Mouse (Mus musculus) liver, embryonic 13.5 days (tissue): ENCODE data around the gene Ptov1. TPM values are rescaled to one million over a fixed set of nuclear protein-coding genes. Genes with fewer than 3 reads are reported as not detected.

Experiments
- microRNA counts: library from miRNA; unstranded; fragments of <30 nt; microRNA quantifications from one replicate; lab custom pipeline; 2016
- microRNA-seq: library from miRNA; unstranded; fragments of <30 nt; microRNA quantifications from one replicate; pipeline ENCODE4, GENCODE M21; 2016
- polyA plus RNA-seq: library from polyadenylated mRNA; unstranded; fragments of >200 nt; fragmentation: Nextera tagmentation; extraction: Ambion mirVana; gene quantifications from 2 replicates; pipeline ENCODE4 v1.2.1, GENCODE M21; 2015

The Ptov1 gene
- polyA plus RNA-seq, 1 experiment from 2014 or later, result 57.0 TPM

MicroRNA genes within 50 kb of the gene (microRNA counts, 519-probe panel; counts per million panel counts)
- 114 counts per million for microRNA mmu-miR-707 (lab: Ali Mortazavi, UCI)

Small RNA genes within 50 kb of the gene (microRNA-seq; reads per million reads assigned to microRNA genes)
- not detected for gene Mir707

Other genes starting within 250 kb of the Ptov1 start
- gene Myh14, start 198.9 kb downstream of the Ptov1 start, polyA plus RNA-seq, result 0.12 and 0.31 TPM in 2 replicates
- gene Izumo2, start 161.0 kb downstream of the Ptov1 start, polyA plus RNA-seq, result not detected in 2 replicates
- gene Vrk3, start 121.4 kb downstream of the Ptov1 start, polyA plus RNA-seq, result 30.0 and 30.8 TPM in 2 replicates
- 0.99 and 1.1 TPM in 2 replicates for gene Zfp473, start 118.7 kb downstream of the Ptov1 start, polyA plus RNA-seq
- gene Nup62, start 53.7 kb downstream of the Ptov1 start, polyA plus RNA-seq, result 60.8 and 68.9 TPM in 2 replicates
- 0.70 and 1.1 TPM in 2 replicates for gene Il4i1, start 53.4 kb downstream of the Ptov1 start, polyA plus RNA-seq
- gene Atf5, start 53.1 kb downstream of the Ptov1 start, polyA plus RNA-seq, result 5.3 and 5.4 TPM in 2 replicates
- 32.0 and 32.1 TPM in 2 replicates for gene Akt1s1, start 20.8 kb downstream of the Ptov1 start, polyA plus RNA-seq
- 29.0 and 30.0 TPM in 2 replicates for gene Tbc1d17, start 20.7 kb downstream of the Ptov1 start, polyA plus RNA-seq
- gene Pnkp, start 12.6 kb downstream of the Ptov1 start, polyA plus RNA-seq, result 22.8 and 24.2 TPM in 2 replicates
- gene Med25, start 22.9 kb upstream of the Ptov1 start, polyA plus RNA-seq, result 47.2 and 51.2 TPM in 2 replicates
- 7.2 and 7.5 TPM in 2 replicates for gene Fuz, start 26.3 kb upstream of the Ptov1 start, polyA plus RNA-seq
- 69.5 and 82.4 TPM in 2 replicates for gene Ap2a1, start 59.7 kb upstream of the Ptov1 start, polyA plus RNA-seq
- gene Tsks, start 73.4 kb upstream of the Ptov1 start, polyA plus RNA-seq, result 0.07 and 0.22 TPM in 2 replicates
- gene Cpt1c, start 105.1 kb upstream of the Ptov1 start, polyA plus RNA-seq, result 1.9 and 2.3 TPM in 2 replicates
- 214 and 220 TPM in 2 replicates for gene Prmt1, start 116.8 kb upstream of the Ptov1 start, polyA plus RNA-seq
- 41.0 and 42.4 TPM in 2 replicates for gene Irf3, start 127.9 kb upstream of the Ptov1 start, polyA plus RNA-seq
- 18.2 and 20.1 TPM in 2 replicates for gene Bcl2l12, start 128.9 kb upstream of the Ptov1 start, polyA plus RNA-seq
- 10.4 and 11.8 TPM in 2 replicates for gene Scaf1, start 146.6 kb upstream of the Ptov1 start, polyA plus RNA-seq
- 14.4 and 15.0 TPM in 2 replicates for gene Rras, start 148.2 kb upstream of the Ptov1 start, polyA plus RNA-seq
- 1.7 and 2.2 TPM in 2 replicates for gene Prr12, start 183.1 kb upstream of the Ptov1 start, polyA plus RNA-seq
- gene Nosip, start 192.6 kb upstream of the Ptov1 start, polyA plus RNA-seq, result 31.5 and 32.0 TPM in 2 replicates
- gene Prrg2, start 192.9 kb upstream of the Ptov1 start, polyA plus RNA-seq, result 7.1 and 7.8 TPM in 2 replicates
- gene Rcn3, start 222.4 kb upstream of the Ptov1 start, polyA plus RNA-seq, result 35.6 and 38.7 TPM in 2 replicates
- 29.2 and 31.9 TPM in 2 replicates for gene Fcgrt, start 234.1 kb upstream of the Ptov1 start, polyA plus RNA-seq